Mouse (Mus musculus) liver, embryonic 14.5 days (tissue): ENCODE results near the gene Ube2n. TPM values are rescaled to one million over a fixed set of nuclear protein-coding genes. Genes with fewer than 3 reads are reported as not detected.
A peak's percentile ranks its signal among the peaks of the same experiment; 100 is the strongest.

Source experiments
- ATAC-seq: fragments of 200-750 bp; cut with Nextera tagmentation; 2 replicates; pipeline ENCODE4 v1.8.0; 2017; ENCODE audit warnings: moderate number of reproducible peaks, mild to moderate bottlenecking, moderate library complexity; ENCODE audit not compliant: insufficient read depth
- DNase-seq, 3 experiments: peaks; one replicate each; pipeline ENCODE4 v3.0.0-alpha.2; 2012 to 2013; ENCODE audit warnings: low read depth in 3 of 3, low spot score in 3 of 3
- H3K27ac ChIP-seq: fragments of 300-500 bp; sonication (generic); 2 replicates; pipeline ENCODE4 v1.5.1; 2014; ENCODE audit warnings: moderate library complexity, mild to moderate bottlenecking, control low read depth, inconsistent platforms
- H3K27me3 ChIP-seq: fragments of 300-500 bp; sonication (generic); 2 replicates; pipeline ENCODE4 v1.6.1; 2014; ENCODE audit warnings: mild to moderate bottlenecking, low read length, moderate library complexity; ENCODE audit not compliant: control insufficient read depth, insufficient read depth
- H3K36me3 ChIP-seq: fragments of 300-500 bp; sonication (generic); replicated peaks from 2 replicates; pipeline ENCODE4 v1.6.1; 2014; ENCODE audit warnings: low read depth; ENCODE audit not compliant: control insufficient read depth, insufficient read depth
- H3K4me1 ChIP-seq, 2 experiments: fragments of 200-500 bp in 1 of 2; fragments of 300-500 bp in 1 of 2; sonication (generic) in 1 of 2; replicated peaks; 2 replicates each; pipeline ENCODE4 v1.6.1; 2012 to 2014; ENCODE audit warnings: antibody characterized with exemption in 1 of 2, inconsistent platforms in 1 of 2, low read length in 1 of 2; ENCODE audit not compliant: control insufficient read depth in 2 of 2, insufficient read depth in 2 of 2
- H3K4me2 ChIP-seq: fragments of 300-500 bp; sonication (generic); 2 replicates; pipeline ENCODE4 v1.6.1; 2014; ENCODE audit warnings: low read depth, mild to moderate bottlenecking, control low read depth, moderate library complexity
- H3K4me3 ChIP-seq, 2 experiments: fragments of 200-500 bp in 1 of 2; fragments of 300-500 bp in 1 of 2; sonication (generic) in 1 of 2; 2 replicates each; pipeline ENCODE4 v1.5.1; 2012 to 2014; ENCODE audit warnings: low read depth in 2 of 2, low read length in 2 of 2, mild to moderate bottlenecking in 2 of 2, control low read depth in 1 of 2, inconsistent platforms in 1 of 2, moderate library complexity in 1 of 2; ENCODE audit not compliant: insufficient read depth in 1 of 2
- H3K9ac ChIP-seq: fragments of 300-500 bp; sonication (generic); replicated peaks from 2 replicates; pipeline ENCODE4 v1.6.1; 2014; ENCODE audit warnings: mild to moderate bottlenecking, control low read depth, moderate library complexity
- H3K9me3 ChIP-seq: fragments of 300-500 bp; sonication (generic); 2 replicates; pipeline ENCODE4 v1.6.1; 2016; ENCODE audit warnings: low read length, mixed read lengths; ENCODE audit not compliant: control insufficient read depth
- CTCF ChIP-seq: IDR thresholded peaks from 2 replicates; pipeline ENCODE4 v1.5.1; 2016; ENCODE audit warnings: antibody characterized with exemption, low read depth, control low read depth
- EP300 ChIP-seq: IDR thresholded peaks from 2 replicates; pipeline ENCODE4 v1.6.1; 2016; ENCODE audit warnings: antibody characterized with exemption, low read depth
- WGBS: fragments of 180-500 bp; shearing (Covaris S2); extraction: QIAGEN DNeasy Blood & Tissue Kit; methylation state at CpG from one replicate; pipeline ENCODE4 v1.1.7; 2014; ENCODE audit not compliant: insufficient replicate concordance; 5-methylcytosine and 5-hydroxymethylcytosine counted together
- polyA plus RNA-seq, 2 experiments: library from polyadenylated mRNA; depleted of rRNA in 1 of 2; stranded (reverse) in 1 of 2; unstranded in 1 of 2; fragments of >200 nt; fragmentation: Nextera tagmentation in 1 of 2; extraction: Ambion mirVana in 1 of 2; gene quantifications; 2 replicates each; pipeline versions ENCODE4 v1.2.1 to v1.2.3; 2012 to 2014

The Ube2n gene
- polyA plus RNA-seq, 2 experiments, result 78.2 to 137 TPM

GRCm38 (mm10) chr10:95475923-95476322, 39.0 kb upstream of the Ube2n start:
- H3K4me2 ChIP-seq, result no peak overlapping the region
- ATAC-seq (no peak), DNase-seq (peak; percentile 29 to 32 (median 32))
- H3K27ac ChIP-seq, result no peak overlapping the region
- no peaks in the 10 kb centered on the region for H3K4me1 ChIP-seq
- TF ChIP-seq CTCF, result peak; percentile 94
- TF ChIP-seq EP300, result no peak
- 11% methylated on average over 10 of the region's 10 CpGs for WGBS
- no peaks in the 10 kb centered on the region; the same call in 1 of the 2 replicates for H3K36me3 ChIP-seq
- H3K27me3 ChIP-seq, result no peaks in the 10 kb centered on the region
- no peaks in the 10 kb centered on the region for H3K9me3 ChIP-seq
- H3K4me3 ChIP-seq, result no peak overlapping the region
- no peak overlapping the region for H3K9ac ChIP-seq

GRCm38 (mm10) chr10:95477516-95477915, 37.4 kb upstream of the Ube2n start:
- DNase-seq (no peak), ATAC-seq (no peak)
- H3K36me3 ChIP-seq, result no peaks in the 10 kb centered on the region; the same call in 1 of the 2 replicates
- no peak overlapping the region for H3K4me2 ChIP-seq
- no peak overlapping the region for H3K9ac ChIP-seq
- no peak overlapping the region for H3K27ac ChIP-seq
- no peak for TF ChIP-seq CTCF
- no peak for TF ChIP-seq EP300
- H3K27me3 ChIP-seq, result no peaks in the 10 kb centered on the region
- no peak overlapping the region for H3K4me3 ChIP-seq
- H3K4me1 ChIP-seq, result no peaks in the 10 kb centered on the region
- H3K9me3 ChIP-seq, result no peaks in the 10 kb centered on the region
- 66% methylated on average over 11 of the region's 11 CpGs for WGBS

GRCm38 (mm10) chr10:95489653-95490052, 25.3 kb upstream of the Ube2n start:
- Histone ChIP-seq H3K4me2 (no peak overlapping the region), H3K27me3 (no peaks in the 10 kb centered on the region), H3K9ac (no peak overlapping the region), H3K4me1 (no peaks in the 10 kb centered on the region), H3K27ac (no peak overlapping the region), H3K4me3 (no peak overlapping the region), H3K36me3 (peaks cover 42% of the 10 kb centered on the region), H3K9me3 (no peaks in the 10 kb centered on the region)
- DNase-seq, result no peak
- 63% methylated on average over 2 of the region's 2 CpGs for WGBS
- ATAC-seq, result no peak
- TF ChIP-seq EP300 (no peak), CTCF (peak; percentile 55)

- Histone ChIP-seq H3K4me1 (no peaks in the 10 kb centered on the region), H3K27me3 (no peaks in the 10 kb centered on the region), H3K36me3 (peaks cover 39% of the 10 kb centered on the region), H3K27ac (no peak overlapping the region), H3K9ac (no peak overlapping the region), H3K9me3 (no peaks in the 10 kb centered on the region), H3K4me3 (no peak overlapping the region), H3K4me2 (no peak overlapping the region)
- DNase-seq, result no peak
- ATAC-seq, result no peak
- TF ChIP-seq CTCF, result no peak
- WGBS, result 71% methylated on average over 5 of the region's 5 CpGs
These were observed 20.7 kb upstream of the Ube2n start for GRCm38 (mm10) chr10:95494268-95494667.

GRCm38 (mm10) chr10:95501033-95501432, 13.9 kb upstream of the Ube2n start:
- Histone ChIP-seq H3K4me3 (peak overlapping the region; percentile 60 to 95), H3K9me3 (no peaks in the 10 kb centered on the region), H3K36me3 (no peaks in the 10 kb centered on the region; the same call in 1 of the 2 replicates), H3K4me1 (peaks cover 5 to 8% of the 10 kb centered on the region in 2 experiments), H3K27me3 (no peaks in the 10 kb centered on the region), H3K9ac (peak overlapping the region; percentile 55), H3K27ac (0 out of 2 replicates have a peak overlapping the region, but pooled peaks have one; percentile 12), H3K4me2 (peak overlapping the region; percentile 82)
- ATAC-seq (no peak), DNase-seq (no peak)
- no peak for TF ChIP-seq CTCF
- TF ChIP-seq EP300, result no peak
- WGBS, result 2% methylated on average over 7 of the region's 7 CpGs
